Mouse (Mus musculus) left cerebral cortex, postnatal 14 days (tissue): ENCODE measurements around the gene Pnkp. TPM values are rescaled to one million over a fixed set of nuclear protein-coding genes. Genes with fewer than 3 reads are reported as not detected.
A peak's percentile ranks its signal among the peaks of the same experiment; 100 is the strongest.
"Not testable (repeated sequence)": the region's sequence is repeated elsewhere in the genome, so short reads cannot be mapped to it uniquely, and the experiment has no call there.

Source experiments
- DNase-seq, 2 experiments: peaks; one replicate each; pipeline ENCODE4 v3.0.0; 2021 to 2022; ENCODE audit warnings: low spot score in 2 of 2, mixed read lengths in 1 of 2
- intact Hi-C: fragments of 180-260 bp; cut with DNase I; formaldehyde crosslinking; loops from one replicate; pipeline ENCODE4 v1.15.1; 2025
- total RNA-seq, 2 experiments: library from RNA; stranded (reverse); gene quantifications; 2 replicates each; pipeline ENCODE4 v1.2.3; 2021

The Pnkp gene
- total RNA-seq, 2 experiments from 2014 or later = 26.1 to 28.7 TPM

DNA sequence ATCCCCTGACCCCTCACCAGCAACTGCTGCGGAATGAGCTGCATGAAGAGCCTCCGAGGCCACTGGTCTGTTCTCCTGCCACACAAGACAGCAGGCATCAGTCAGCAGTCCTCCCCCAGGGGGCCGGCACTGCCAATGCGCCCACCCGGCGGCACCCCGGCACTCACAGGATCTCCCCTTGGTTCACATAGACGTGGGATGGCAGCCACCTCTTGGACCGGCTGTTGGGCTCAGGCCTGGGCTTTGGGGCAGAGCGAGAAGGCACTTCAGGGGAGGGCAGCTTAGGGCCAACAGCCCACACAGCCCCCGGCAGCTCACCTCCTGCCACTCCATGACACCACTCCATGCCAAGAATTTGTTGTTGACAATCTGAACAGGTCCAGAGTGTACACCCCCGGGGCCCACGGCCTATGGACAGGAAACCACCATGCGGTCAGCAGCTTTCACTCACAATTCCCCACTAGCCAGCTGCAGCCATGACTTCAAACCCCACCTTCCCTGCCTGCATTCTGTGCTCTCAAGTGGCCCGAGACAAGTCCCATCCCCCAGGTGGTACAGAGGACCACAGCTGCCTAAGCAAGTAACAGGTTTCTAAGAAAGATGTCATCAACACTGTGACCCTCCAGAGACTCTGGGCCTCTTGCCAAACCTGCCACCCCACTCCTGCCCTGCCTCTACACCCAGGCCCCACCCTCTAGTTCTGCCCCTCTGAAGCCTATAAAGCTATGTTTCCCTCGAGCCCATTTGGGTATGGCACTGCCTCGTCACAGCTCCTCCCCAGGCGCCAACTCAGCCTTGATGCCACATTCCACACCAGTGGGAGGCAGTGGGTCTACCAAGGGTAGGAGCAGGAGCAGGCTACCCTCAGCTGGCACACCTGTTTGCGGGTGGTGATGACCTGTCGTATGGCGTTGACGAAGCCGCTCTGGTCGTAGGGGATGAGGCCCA is 7.9 kb downstream of the Pnkp start:
- intact Hi-C loops = no loop called here
- no peak for DNase-seq

DNA sequence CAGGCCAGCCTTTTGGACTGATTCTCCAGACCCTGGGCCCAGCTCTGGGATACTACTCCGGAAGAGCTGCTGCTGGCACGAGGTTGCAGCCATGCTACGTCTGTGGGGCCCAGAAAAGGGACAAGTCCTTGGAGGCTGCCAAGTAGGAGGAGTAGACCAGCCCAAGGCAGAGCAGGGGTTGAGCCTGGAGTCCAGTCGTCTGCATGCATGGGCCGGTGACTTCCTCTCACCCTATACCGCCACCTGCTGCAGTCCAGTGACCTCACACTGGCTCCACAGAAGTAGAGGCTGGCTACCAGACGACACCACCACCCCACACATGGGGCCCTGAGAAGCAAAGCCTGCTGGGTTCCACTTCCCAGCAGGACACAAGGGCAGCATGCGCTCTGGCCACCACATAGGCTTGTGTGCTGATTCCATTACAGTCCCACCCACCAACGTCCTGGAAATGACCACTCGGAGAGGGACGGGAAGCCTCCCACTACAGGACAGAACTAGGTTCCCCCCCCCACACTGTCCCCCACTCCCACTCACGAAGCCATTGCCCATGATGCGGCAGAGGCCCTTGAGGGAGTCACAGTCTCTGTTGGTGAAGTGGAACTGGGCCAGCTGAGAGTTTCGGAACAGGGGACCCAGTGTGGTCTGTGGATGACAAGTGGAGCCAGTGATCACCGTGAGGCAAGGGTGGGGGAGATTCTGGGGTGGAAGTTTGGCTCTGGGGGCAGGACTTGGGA is 9.5 kb downstream of the Pnkp start:
- intact Hi-C loops = no loop called here

DNA sequence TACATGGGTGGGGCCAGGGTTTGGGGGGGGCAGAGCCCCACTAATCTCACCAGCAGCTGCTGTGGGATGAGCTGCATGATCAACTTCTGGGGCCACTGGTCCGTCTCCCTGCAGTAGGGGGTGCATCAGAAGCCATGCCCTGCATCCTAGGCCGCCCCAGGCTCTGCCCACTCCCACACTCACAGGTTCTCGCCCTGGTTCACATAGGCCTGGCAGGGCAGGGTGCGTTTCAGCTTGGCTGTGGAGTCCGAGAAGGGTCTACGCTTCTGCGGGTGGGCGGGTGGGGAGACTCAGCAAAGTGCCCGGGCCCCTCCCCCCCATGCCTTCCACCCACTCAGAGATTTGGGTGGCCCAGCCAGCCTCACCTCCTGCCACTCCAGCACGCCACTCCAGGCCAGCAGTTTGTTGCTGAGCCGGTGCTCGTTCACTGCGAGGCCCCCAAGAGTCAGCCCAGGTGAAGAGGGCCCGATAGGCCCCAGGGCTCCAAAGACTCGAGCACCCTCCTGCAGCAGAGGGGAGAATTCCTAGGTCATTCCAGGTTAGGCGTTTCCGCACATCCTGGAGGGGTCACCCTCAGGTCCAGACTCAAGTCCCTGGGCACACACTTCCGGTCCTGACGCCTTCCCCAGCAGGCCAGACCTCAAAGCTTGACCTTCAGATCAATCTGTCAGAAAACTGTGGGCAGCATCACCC is 10.2 kb downstream of the Pnkp start:
- no peak for DNase-seq
- intact Hi-C loops = no loop called here

More for the DNA sequence above, 9.5 kb downstream of the Pnkp start:
- DNase-seq = no peak

DNA sequence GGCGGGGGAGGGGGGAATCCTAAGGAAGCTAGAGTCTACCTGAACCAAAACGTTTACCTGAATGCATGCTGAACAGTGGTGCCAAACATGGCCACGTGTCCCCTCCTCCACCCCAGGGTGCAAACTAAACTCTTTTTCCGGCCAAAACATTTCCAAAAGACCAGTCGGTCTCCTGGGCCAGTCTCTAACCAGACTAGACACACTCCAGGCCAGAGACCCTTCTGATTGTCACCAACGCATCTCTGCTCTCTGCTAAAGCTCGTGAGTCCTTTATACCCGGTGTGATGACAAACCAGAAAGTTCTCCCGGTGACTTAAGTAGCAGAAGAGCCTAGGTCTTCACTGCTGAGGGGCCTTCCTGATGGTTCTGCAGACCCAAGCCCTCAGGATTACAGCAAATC is 10.9 kb downstream of the Pnkp start:
- intact Hi-C loops = no loop called here
- DNase-seq = no peak

DNA sequence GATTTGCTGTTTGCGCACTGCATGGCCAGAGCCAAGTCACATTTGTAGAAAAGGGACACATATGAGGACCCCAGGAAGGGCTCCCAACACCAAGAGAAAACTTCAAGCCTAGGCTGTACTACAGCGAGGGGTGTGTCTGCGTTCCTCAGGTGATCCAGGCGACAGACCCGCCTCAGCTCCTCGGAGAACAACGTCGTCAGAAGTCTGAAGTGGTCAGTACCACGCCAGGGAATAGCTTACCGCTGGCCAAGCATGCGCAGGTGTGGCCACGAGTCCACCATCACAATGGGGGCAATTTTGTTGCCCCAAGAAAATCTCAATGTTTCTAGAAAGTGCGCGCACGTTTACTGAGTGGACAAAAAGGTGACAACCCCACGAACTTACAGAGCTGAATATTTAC is 11.5 kb downstream of the Pnkp start:
- intact Hi-C loops = no loop called here
- DNase-seq = no peak

DNA sequence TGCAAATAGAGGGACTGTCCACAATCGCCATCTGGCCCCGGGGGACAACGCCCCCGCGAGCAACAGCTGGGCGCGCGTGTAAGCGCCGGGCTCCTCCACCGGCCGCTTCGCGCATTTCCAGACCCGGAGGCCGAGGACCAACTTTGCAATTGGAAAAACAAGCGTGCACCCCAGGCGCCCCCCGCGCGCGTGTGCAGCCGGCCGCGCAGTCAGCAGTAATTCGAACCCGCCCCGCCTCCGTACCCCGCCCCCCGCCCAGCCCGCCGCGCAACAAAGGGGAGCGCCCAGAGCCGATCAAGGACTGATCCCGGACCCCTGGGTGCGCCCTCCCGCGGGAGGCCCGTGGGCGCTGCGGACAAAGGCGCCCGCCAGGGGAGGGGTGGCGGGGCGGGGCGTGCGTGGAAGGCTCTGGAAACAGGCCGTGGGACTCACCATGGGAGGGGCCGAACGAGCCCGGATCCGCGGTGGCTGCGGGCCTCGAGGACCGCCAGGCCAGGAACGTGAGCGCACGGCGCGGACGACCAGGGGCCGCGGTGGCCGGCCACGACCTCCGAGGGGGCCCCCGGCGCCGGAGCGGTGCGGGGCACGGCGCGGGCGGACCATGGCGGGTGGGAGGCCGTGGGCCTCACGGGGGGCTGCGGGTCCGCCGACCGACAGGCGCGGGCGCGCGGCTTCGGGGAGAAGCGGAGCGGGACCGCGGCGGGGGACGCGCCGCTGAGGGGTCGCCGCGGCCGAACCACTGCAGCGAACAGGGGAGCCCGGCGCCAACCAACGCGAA is 12.2 kb downstream of the Pnkp start:
- intact Hi-C loops = no loop called here
- peak in 1 of 2 experiments; percentile 51 for DNase-seq

- intact Hi-C loops = no loop called here
- DNase-seq = peak; percentile 94 to 99
These were observed 13.0 kb downstream of the Pnkp start, which contains the start of gene Ptov1 for GRCm38 (mm10) chr7:44869697-44870528. Gene Ptov1, minus strand, starts transcription at chr7:44869788.

- intact Hi-C loops = no loop called here
- DNase-seq = no peak
These were observed 13.7 kb downstream of the Pnkp start for GRCm38 (mm10) chr7:44870614-44871013.

GRCm38 (mm10) chr7:44871181-44871580 is 14.2 kb downstream of the Pnkp start:
- DNase-seq = no peak
- intact Hi-C loops = no loop called here

GRCm38 (mm10) chr7:44871774-44872173 is 14.8 kb downstream of the Pnkp start:
- not testable (repeated sequence) for DNase-seq
- intact Hi-C loops = loop anchor here (2.0 kb wide), 1 partner anchor 19 kb away; no protein-coding TSS in a partner anchor

DNA sequence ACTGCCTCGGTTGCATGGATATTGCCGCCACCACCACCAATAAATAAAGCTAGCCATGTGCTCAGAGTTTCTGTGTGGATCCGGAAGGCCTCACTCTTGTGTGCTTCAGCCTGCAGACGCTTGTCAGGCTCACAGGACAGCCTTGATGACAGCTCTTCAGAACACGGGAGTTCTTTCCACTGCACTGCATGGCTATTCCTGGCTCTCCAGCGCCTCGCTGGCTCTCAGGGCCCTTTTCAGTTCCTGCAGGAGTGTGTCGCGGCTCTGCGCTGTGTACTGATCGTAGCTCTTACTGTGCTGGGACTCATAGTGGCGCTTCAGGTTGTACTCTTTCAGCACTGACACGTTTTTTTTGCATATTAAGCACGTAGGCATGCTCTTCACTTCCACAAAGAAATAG is 20.9 kb downstream of the Pnkp start:
- intact Hi-C loops = no loop called here
- no peak for DNase-seq

- intact Hi-C loops = no loop called here
These were observed 26.1 kb downstream of the Pnkp start for GRCm38 (mm10) chr7:44883036-44883435.

GRCm38 (mm10) chr7:44884637-44885036 is 27.7 kb downstream of the Pnkp start:
- intact Hi-C loops = no loop called here
- no peak for DNase-seq

More at GRCm38 (mm10) chr7:44883036-44883435, 26.1 kb downstream of the Pnkp start:
- no peak for DNase-seq

GRCm38 (mm10) chr7:44886964-44887363 is 30.0 kb downstream of the Pnkp start:
- DNase-seq = no peak
- intact Hi-C loops = no loop called here

GRCm38 (mm10) chr7:44888256-44889105 is 31.5 kb downstream of the Pnkp start:
- intact Hi-C loops = no loop called here
- DNase-seq = no peak

- intact Hi-C loops = loop anchor here (2.0 kb wide), 1 partner anchor 17 kb away; no protein-coding TSS in a partner anchor
- no peak for DNase-seq
These were observed 33.2 kb downstream of the Pnkp start for GRCm38 (mm10) chr7:44890180-44890579.

DNA sequence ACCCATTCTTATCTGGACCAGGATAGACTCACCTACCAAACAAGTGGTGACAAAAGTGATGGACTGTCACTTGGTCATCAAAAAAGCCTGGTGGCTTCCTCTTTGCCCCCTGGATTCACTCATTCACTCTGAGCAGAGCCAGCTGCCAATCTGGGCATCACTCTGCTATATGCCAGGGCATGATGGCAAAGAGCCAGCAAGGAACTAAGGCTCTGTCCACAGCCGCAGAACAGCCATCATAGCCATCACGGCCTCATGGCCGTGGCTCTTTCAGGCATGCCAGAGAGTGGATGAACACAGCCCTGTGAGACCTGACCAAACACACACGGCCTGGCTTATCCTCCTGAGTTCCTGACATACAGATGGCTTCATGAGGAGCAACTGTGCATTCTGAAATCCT is 33.8 kb downstream of the Pnkp start:
- intact Hi-C loops = loop anchor here (2.0 kb wide), 1 partner anchor 18 kb away; no protein-coding TSS in a partner anchor
- no peak for DNase-seq
